ENCODE assay signal across 13 mouse cellular contexts in genomic region chr1:40805351-40805750, GRCm38 (mm10). TPM values are rescaled to one million over a fixed set of nuclear protein-coding genes. Genes with fewer than 3 reads are reported as not detected.
DNase-seq lines count a peak whose midpoint lies in the region; ATAC-seq lines count a peak whose summit lies in the region.
"Had no signal": no experiment of that assay in that cellular context is flagged by ENCODE, and none has a peak within 500 bp of the region (broad histone marks: within the 10 kb centered on the region; RNA-seq: fewer than 3 reads in every experiment).

TSS of gene Tmem182 (plus strand) at chr1:40805601.

- no peak within 1 kb of the TSS for H3K4me3 ChIP-seq in kidney, embryonic 14.5 days (ENCODE audit: low read length)
- H3K4me3 ChIP-seq: erythroblast, embryonic 14.5 days; liver, embryonic 12.5 days had no signal

- H3K36me3 ChIP-seq in kidney, embryonic 14.5 days (ENCODE audit: control insufficient read depth, insufficient read depth, low read length) = no peaks in the 10 kb centered on the region
- H3K36me3 ChIP-seq: liver, embryonic 12.5 days had no signal

- no peak within 1 kb of the TSS for H3K9ac ChIP-seq in kidney, embryonic 14.5 days (ENCODE audit: low read depth, low read length)
- H3K9ac ChIP-seq: liver, embryonic 12.5 days had no signal

- no peaks in the 10 kb centered on the region for H3K9me3 ChIP-seq in kidney, embryonic 14.5 days (ENCODE audit: control insufficient read depth, low read length)
- H3K9me3 ChIP-seq: liver, embryonic 12.5 days had no signal

- intact Hi-C loops in heart, postnatal 14 days (cut with DNase I) = no loop called here

- no peaks in the 10 kb centered on the region for H3K27me3 ChIP-seq in kidney, embryonic 14.5 days (ENCODE audit: control insufficient read depth, insufficient read depth, low read length)
- H3K27me3 ChIP-seq: liver, embryonic 12.5 days had no signal

- WGBS in kidney, embryonic 14.5 days = 67% methylated on average over 9 of the region's 9 CpGs

- DNase-seq in kidney, postnatal 10 days = peak; percentile 50
- DNase-seq in adrenal gland, postnatal 36 days = peak; percentile 23 to 58
- peak; percentile 87 to 92 for DNase-seq in heart, adult 18-20 months
- DNase-seq in heart, postnatal 14 days = peak; percentile 73 to 84
- DNase-seq in thymus, adult 18-20 months = no peak
- no peak for DNase-seq in urinary bladder, postnatal 10 days (ENCODE audit: low spot score)
- no peak for DNase-seq in frontal cortex, postnatal 36 days (ENCODE audit: low spot score in 2 of 2)
- DNase-seq: cerebellum, adult 9-11 months; kidney, postnatal 36 days had no signal

- ATAC-seq in kidney, embryonic 14.5 days (ENCODE audit: low FRiP score, low TSS enrichment) = no peak
- ATAC-seq: liver, embryonic 12.5 days had no signal

- no peak within 1 kb of the TSS for H3K4me2 ChIP-seq in kidney, embryonic 14.5 days (replicated peaks; ENCODE audit: low read depth, low read length)
- H3K4me2 ChIP-seq: liver, embryonic 12.5 days had no signal

- no peaks in the 10 kb centered on the region for H3K4me1 ChIP-seq in kidney, embryonic 14.5 days (ENCODE audit: control insufficient read depth, insufficient read depth, low read length)
- H3K4me1 ChIP-seq: liver, embryonic 12.5 days had no signal

- H3K27ac ChIP-seq in kidney, embryonic 14.5 days (ENCODE audit: low read depth, low read length) = no peak within 1 kb of the TSS
- H3K27ac ChIP-seq: liver, embryonic 12.5 days had no signal

RNA-seq across cellular contexts. Expression of gene Tmem182, which starts in this region (rescaled TPM):
- polyA plus RNA-seq in kidney, embryonic 14.5 days (2014; fragmentation: Nextera tagmentation; extraction: Ambion mirVana) = 0.50 TPM in 1 of 2 replicates, not detected in the other
- total RNA-seq in adrenal gland, postnatal 36 days (2021) = 1 to 10 TPM in 1 of 2 experiments, under 1 TPM in 1; 0.95 to 3.6 TPM
- total RNA-seq in heart, adult 18-20 months (2021) = 100 to 1,000 TPM; 147 to 160 TPM
- total RNA-seq in heart, postnatal 14 days (2021) = 100 to 1,000 TPM; 125 to 135 TPM
- total RNA-seq: megakaryocyte progenitor cell, adult 5-6 weeks had no signal
- polyA plus RNA-seq: erythroblast, embryonic 14.5 days; liver, embryonic 12.5 days had no signal

Comparison
In these comparisons a context has a peak if more than half of its experiments do, and no peak if none do; other contexts are left out.
1. RNA of gene Tmem182 (total RNA-seq): 147 to 160 TPM in heart, adult 18-20 months and 125 to 135 TPM in heart, postnatal 14 days; 0.95 to 3.6 TPM in adrenal gland, postnatal 36 days; every median in the first group is over 10 times any median in the second.
2. DNase-seq: peak in kidney, postnatal 10 days (single experiment), adrenal gland, postnatal 36 days (2 of 2), heart, adult 18-20 months (2 of 2) and heart, postnatal 14 days (2 of 2); none in thymus, adult 18-20 months (0 of 2), urinary bladder, postnatal 10 days (single experiment) and frontal cortex, postnatal 36 days (0 of 2).